Mouse (Mus musculus): Measurements from ENCODE around the gene Thrb. TPM values are rescaled to one million over a fixed set of nuclear protein-coding genes. Genes with fewer than 3 reads are reported as not detected.

The Thrb gene
- polyA plus RNA-seq, 1 experiment from 2014 or later = 0.77 TPM

GRCm38 (mm10) chr14:17751911-17752310 is 91.8 kb downstream of the Thrb start:
- DNase-seq (ENCODE audit: low spot score) = no peak
- H3K4me1 ChIP-seq (replicated peaks) = peaks cover 36% of the 10 kb centered on the region
- no peaks in the 10 kb centered on the region for H3K9me3 ChIP-seq
- H3K36me3 ChIP-seq = no peaks in the 10 kb centered on the region
- no peak overlapping the region for H3K27ac ChIP-seq
- 93% methylated on average over 1 of the region's 1 CpGs for WGBS
- no peaks in the 10 kb centered on the region for H3K27me3 ChIP-seq (ENCODE audit: insufficient read depth, poor library complexity, severe bottlenecking)
- no peak overlapping the region for H3K4me3 ChIP-seq

- H3K9me3 ChIP-seq = no peaks in the 10 kb centered on the region
- no peak overlapping the region for H3K4me3 ChIP-seq
- H3K4me1 ChIP-seq (replicated peaks) = peaks cover 31% of the 10 kb centered on the region
- H3K27ac ChIP-seq = no peak overlapping the region
- 90% methylated on average over 1 of the region's 1 CpGs for WGBS
- H3K36me3 ChIP-seq = no peaks in the 10 kb centered on the region
- DNase-seq (ENCODE audit: low spot score) = no peak
- no peaks in the 10 kb centered on the region for H3K27me3 ChIP-seq (ENCODE audit: insufficient read depth, poor library complexity, severe bottlenecking)
Measured at GRCm38 (mm10) chr14:17753429-17753828, 93.4 kb downstream of the Thrb start.

- no peaks in the 10 kb centered on the region for H3K9me3 ChIP-seq
- no peaks in the 10 kb centered on the region for H3K36me3 ChIP-seq
- H3K4me1 ChIP-seq (replicated peaks) = peaks cover 20% of the 10 kb centered on the region
- H3K27ac ChIP-seq = no peak overlapping the region
- H3K27me3 ChIP-seq (ENCODE audit: insufficient read depth, poor library complexity, severe bottlenecking) = no peaks in the 10 kb centered on the region
- DNase-seq (ENCODE audit: low spot score) = no peak
- no peak overlapping the region for H3K4me3 ChIP-seq
Measured at GRCm38 (mm10) chr14:17756732-17757131, 96.7 kb downstream of the Thrb start.

GRCm38 (mm10) chr14:17767987-17768386 is 107.9 kb downstream of the Thrb start:
- H3K4me1 ChIP-seq (replicated peaks) = no peaks in the 10 kb centered on the region

GRCm38 (mm10) chr14:17774404-17774803 is 114.3 kb downstream of the Thrb start:
- no peak for DNase-seq (ENCODE audit: low spot score)
- H3K4me3 ChIP-seq = no peak overlapping the region

More at GRCm38 (mm10) chr14:17767987-17768386, 107.9 kb downstream of the Thrb start:
- no peaks in the 10 kb centered on the region for H3K9me3 ChIP-seq
- DNase-seq (ENCODE audit: low spot score) = no peak
- H3K27ac ChIP-seq = no peak overlapping the region
- no peaks in the 10 kb centered on the region for H3K27me3 ChIP-seq (ENCODE audit: insufficient read depth, poor library complexity, severe bottlenecking)
- 77% methylated on average over 2 of the region's 2 CpGs for WGBS
- no peak overlapping the region for H3K4me3 ChIP-seq
- no peaks in the 10 kb centered on the region for H3K36me3 ChIP-seq

GRCm38 (mm10) chr14:17781921-17782320 is 121.9 kb downstream of the Thrb start:
- Histone ChIP-seq H3K4me1 (replicated peaks) (peaks cover 12% of the 10 kb centered on the region; the same call in 1 of the 2 replicates), H3K36me3 (no peaks in the 10 kb centered on the region), H3K27ac (no peak overlapping the region), H3K27me3 (ENCODE audit: insufficient read depth, poor library complexity, severe bottlenecking) (no peaks in the 10 kb centered on the region), H3K4me3 (no peak overlapping the region), H3K9me3 (no peaks in the 10 kb centered on the region)
- no peak for DNase-seq (ENCODE audit: low spot score)
- 70% methylated on average over 4 of the region's 4 CpGs for WGBS

More at GRCm38 (mm10) chr14:17774404-17774803, 114.3 kb downstream of the Thrb start:
- Histone ChIP-seq H3K4me1 (replicated peaks) (no peaks in the 10 kb centered on the region), H3K27me3 (ENCODE audit: insufficient read depth, poor library complexity, severe bottlenecking) (no peaks in the 10 kb centered on the region), H3K36me3 (no peaks in the 10 kb centered on the region), H3K27ac (no peak overlapping the region), H3K9me3 (no peaks in the 10 kb centered on the region)
- 80% methylated on average over 2 of the region's 2 CpGs for WGBS

- H3K4me1 ChIP-seq (replicated peaks) = peaks cover 12% of the 10 kb centered on the region; the same call in 1 of the 2 replicates
- H3K36me3 ChIP-seq = no peaks in the 10 kb centered on the region
- no peaks in the 10 kb centered on the region for H3K27me3 ChIP-seq (ENCODE audit: insufficient read depth, poor library complexity, severe bottlenecking)
- H3K4me3 ChIP-seq = no peak overlapping the region
- DNase-seq (ENCODE audit: low spot score) = no peak
- WGBS = 74% methylated on average over 5 of the region's 5 CpGs
- no peaks in the 10 kb centered on the region for H3K9me3 ChIP-seq
- no peak overlapping the region for H3K27ac ChIP-seq
Measured at GRCm38 (mm10) chr14:17784207-17784806, 124.2 kb downstream of the Thrb start.

GRCm38 (mm10) chr14:17785370-17785769 is 125.3 kb downstream of the Thrb start:
- Histone ChIP-seq H3K4me3 (no peak overlapping the region), H3K9me3 (no peaks in the 10 kb centered on the region), H3K27me3 (ENCODE audit: insufficient read depth, poor library complexity, severe bottlenecking) (no peaks in the 10 kb centered on the region), H3K4me1 (replicated peaks) (peaks cover 12% of the 10 kb centered on the region; the same call in 1 of the 2 replicates), H3K36me3 (no peaks in the 10 kb centered on the region), H3K27ac (no peak overlapping the region)
- 26% methylated on average over 3 of the region's 3 CpGs for WGBS
- DNase-seq (ENCODE audit: low spot score) = peak; percentile 8

GRCm38 (mm10) chr14:17786249-17786648 is 126.2 kb downstream of the Thrb start:
- Histone ChIP-seq H3K36me3 (no peaks in the 10 kb centered on the region), H3K4me3 (no peak overlapping the region), H3K27ac (no peak overlapping the region), H3K9me3 (no peaks in the 10 kb centered on the region), H3K27me3 (ENCODE audit: insufficient read depth, poor library complexity, severe bottlenecking) (no peaks in the 10 kb centered on the region), H3K4me1 (replicated peaks) (peaks cover 12% of the 10 kb centered on the region; the same call in 1 of the 2 replicates)
- WGBS = 4% methylated on average over 2 of the region's 2 CpGs
- no peak for DNase-seq (ENCODE audit: low spot score)

- no peak overlapping the region for H3K4me3 ChIP-seq
- H3K27me3 ChIP-seq (ENCODE audit: insufficient read depth, poor library complexity, severe bottlenecking) = no peaks in the 10 kb centered on the region
- no peak for DNase-seq (ENCODE audit: low spot score)
- no peaks in the 10 kb centered on the region for H3K9me3 ChIP-seq
- 85% methylated on average over 3 of the region's 3 CpGs for WGBS
- no peaks in the 10 kb centered on the region for H3K36me3 ChIP-seq
- H3K27ac ChIP-seq = no peak overlapping the region
- no peaks in the 10 kb centered on the region for H3K4me1 ChIP-seq (replicated peaks)
Measured at GRCm38 (mm10) chr14:17803934-17804602, 144.0 kb downstream of the Thrb start.

GRCm38 (mm10) chr14:17811051-17811450 is 151.0 kb downstream of the Thrb start:
- WGBS = 65% methylated on average over 4 of the region's 4 CpGs
- Histone ChIP-seq H3K9me3 (no peaks in the 10 kb centered on the region), H3K4me3 (no peak overlapping the region), H3K27me3 (ENCODE audit: insufficient read depth, poor library complexity, severe bottlenecking) (no peaks in the 10 kb centered on the region), H3K36me3 (no peaks in the 10 kb centered on the region), H3K4me1 (replicated peaks) (no peaks in the 10 kb centered on the region; the same call in 1 of the 2 replicates), H3K27ac (no peak overlapping the region)
- no peak for DNase-seq (ENCODE audit: low spot score)

- H3K27me3 ChIP-seq (ENCODE audit: insufficient read depth, poor library complexity, severe bottlenecking) = no peaks in the 10 kb centered on the region
- no peak for DNase-seq (ENCODE audit: low spot score)
- H3K9me3 ChIP-seq = no peaks in the 10 kb centered on the region
- H3K4me3 ChIP-seq = no peak overlapping the region
- WGBS = 83% methylated on average over 5 of the region's 5 CpGs
- H3K4me1 ChIP-seq (replicated peaks) = no peaks in the 10 kb centered on the region; the same call in 1 of the 2 replicates
- no peaks in the 10 kb centered on the region for H3K36me3 ChIP-seq
- no peak overlapping the region for H3K27ac ChIP-seq
Measured at GRCm38 (mm10) chr14:17812414-17812813, 152.4 kb downstream of the Thrb start.

GRCm38 (mm10) chr14:17815103-17815502 is 155.0 kb downstream of the Thrb start:
- no peak for DNase-seq (ENCODE audit: low spot score)
- Histone ChIP-seq H3K27me3 (ENCODE audit: insufficient read depth, poor library complexity, severe bottlenecking) (no peaks in the 10 kb centered on the region), H3K27ac (no peak overlapping the region), H3K4me3 (no peak overlapping the region), H3K4me1 (replicated peaks) (no peaks in the 10 kb centered on the region; the same call in 1 of the 2 replicates), H3K9me3 (no peaks in the 10 kb centered on the region), H3K36me3 (no peaks in the 10 kb centered on the region)
- 72% methylated on average over 2 of the region's 2 CpGs for WGBS

Data from hindbrain, embryonic 10.5 days (tissue).